Mouse (Mus musculus) cerebellum, adult 2 months (tissue): Measurements from ENCODE around the gene Eps15l1.

Experiments
- CTCF ChIP-seq: fragments of 200-500 bp; IDR thresholded peaks from 2 replicates; pipeline ENCODE4 v1.5.1; 2011; ENCODE audit warnings: low read depth, mild to moderate bottlenecking, control low read depth, low read length, moderate library complexity, borderline replicate concordance; ENCODE audit not compliant: insufficient read depth
- POLR2A ChIP-seq: fragments of 200-500 bp; IDR thresholded peaks from 2 replicates; pipeline ENCODE4 v1.6.1; 2011; ENCODE audit warnings: low read length, control low read depth, borderline replicate concordance; ENCODE audit not compliant: insufficient read depth

DNA sequence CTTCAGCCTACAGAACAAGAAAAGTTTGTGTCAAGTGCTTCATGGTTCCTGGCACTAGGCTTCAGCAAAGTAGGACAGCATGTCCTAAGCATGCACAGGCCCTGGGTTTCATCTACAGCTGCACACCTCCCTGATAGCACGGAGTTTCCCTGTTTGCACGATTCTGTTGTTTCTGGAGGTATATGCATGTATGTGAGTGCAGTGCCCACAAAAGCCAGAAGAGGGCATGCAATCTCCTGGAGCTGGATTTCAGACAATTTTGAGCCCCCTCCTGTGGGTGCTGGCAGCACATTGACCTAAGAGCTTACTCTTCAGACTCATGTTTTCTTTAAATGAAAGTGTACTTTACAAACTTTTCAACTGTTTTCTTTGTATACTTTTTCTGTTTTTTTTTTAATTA is 32.6 kb upstream of the Eps15l1 start:
- no peak for TF ChIP-seq CTCF
- TF ChIP-seq POLR2A = no peak
